Mouse (Mus musculus) ES-E14 (cell line): ENCODE data around the gene Etv2. TPM values are rescaled to one million over a fixed set of nuclear protein-coding genes. Genes with fewer than 3 reads are reported as not detected.

Experiments
- DNase-seq: peaks from one replicate; pipeline ENCODE4 v3.0.0-alpha.2; 2013; ENCODE audit warnings: low read depth, low spot score
- H3K27ac ChIP-seq: 2 replicates; pipeline ENCODE4 v1.5.1; 2012; ENCODE audit warnings: low read depth, mild to moderate bottlenecking, low read length, moderate library complexity, mixed read lengths; ENCODE audit not compliant: poor library complexity, insufficient read depth, severe bottlenecking
- H3K36me3 ChIP-seq: 2 replicates; pipeline ENCODE4 v1.6.1; 2012; ENCODE audit warnings: mild to moderate bottlenecking, low read length, moderate library complexity, mixed read lengths; ENCODE audit not compliant: control insufficient read depth, poor library complexity, insufficient read depth, severe bottlenecking
- H3K4me1 ChIP-seq, 2 experiments: fragments of 150-350 bp in 1 of 2; sonication (generic) in 1 of 2; 2 replicates each; pipeline ENCODE4 v1.6.1; 2012; ENCODE audit warnings: low read length in 2 of 2, mild to moderate bottlenecking in 1 of 2, mixed read lengths in 1 of 2; ENCODE audit not compliant: control insufficient read depth in 2 of 2, insufficient read depth in 2 of 2, poor library complexity in 1 of 2
- H3K4me3 ChIP-seq, 2 experiments: fragments of 150-350 bp in 1 of 2; sonication (generic) in 1 of 2; 2 replicates each; pipeline ENCODE4 v1.5.1; 2012; ENCODE audit warnings: low read length in 2 of 2, low read depth in 1 of 2, mild to moderate bottlenecking in 1 of 2, mixed read lengths in 1 of 2; ENCODE audit not compliant: insufficient read depth in 1 of 2, poor library complexity in 1 of 2, severe bottlenecking in 1 of 2
- H3K9ac ChIP-seq: 2 replicates; pipeline ENCODE4 v1.6.1; 2012; ENCODE audit warnings: low read depth, mild to moderate bottlenecking, low read length, mixed read lengths; ENCODE audit not compliant: poor library complexity, insufficient read depth, severe bottlenecking
- H3K9me3 ChIP-seq: fragments of 150-350 bp; sonication (generic); 2 replicates; pipeline ENCODE4 v1.6.1; 2012; ENCODE audit warnings: low read depth, mild to moderate bottlenecking, low read length; ENCODE audit not compliant: control insufficient read depth, insufficient read depth
- CHD2 ChIP-seq: IDR thresholded peaks from 2 replicates; pipeline ENCODE4 v1.6.1; 2014; ENCODE audit warnings: mild to moderate bottlenecking, low read depth, low read length, inconsistent platforms
- HCFC1 ChIP-seq: IDR thresholded peaks from 2 replicates; pipeline ENCODE4 v1.6.1; 2012; ENCODE audit warnings: low read length, inconsistent platforms, borderline replicate concordance; ENCODE audit not compliant: insufficient read depth
- MAFK ChIP-seq: IDR thresholded peaks from 2 replicates; pipeline ENCODE4 v1.6.1; 2014; ENCODE audit warnings: mild to moderate bottlenecking, low read depth, low read length, inconsistent platforms; ENCODE audit not compliant: insufficient read depth
- ZC3H11A ChIP-seq: IDR thresholded peaks from 2 replicates; pipeline ENCODE4 v1.6.1; 2012; ENCODE audit warnings: low read depth, mild to moderate bottlenecking, inconsistent platforms, low read length, borderline replicate concordance
- ZNF384 ChIP-seq: IDR thresholded peaks from 2 replicates; pipeline ENCODE4 v1.6.1; 2012; ENCODE audit warnings: low read depth, low read length, inconsistent platforms
- in situ Hi-C, 2 experiments: fragments of 600-800 bp; cut with MboI; formaldehyde crosslinking; loops; one replicate each; pipeline ENCODE4 v1.15.1; 2025; ENCODE audit warnings: low sequenced_read_pairs in 2 of 2, inconsistent platforms in 1 of 2; ENCODE audit not compliant: unreplicated experiment in 2 of 2
- total RNA-seq: library from RNA; depleted of rRNA; stranded (reverse); fragments of 300-350 nt; gene quantifications from 2 replicates; pipeline ENCODE4 v1.2.3, GENCODE M21; 2012

Gene Etv2
- total RNA-seq, 1 experiment: 2.1 TPM

DNA sequence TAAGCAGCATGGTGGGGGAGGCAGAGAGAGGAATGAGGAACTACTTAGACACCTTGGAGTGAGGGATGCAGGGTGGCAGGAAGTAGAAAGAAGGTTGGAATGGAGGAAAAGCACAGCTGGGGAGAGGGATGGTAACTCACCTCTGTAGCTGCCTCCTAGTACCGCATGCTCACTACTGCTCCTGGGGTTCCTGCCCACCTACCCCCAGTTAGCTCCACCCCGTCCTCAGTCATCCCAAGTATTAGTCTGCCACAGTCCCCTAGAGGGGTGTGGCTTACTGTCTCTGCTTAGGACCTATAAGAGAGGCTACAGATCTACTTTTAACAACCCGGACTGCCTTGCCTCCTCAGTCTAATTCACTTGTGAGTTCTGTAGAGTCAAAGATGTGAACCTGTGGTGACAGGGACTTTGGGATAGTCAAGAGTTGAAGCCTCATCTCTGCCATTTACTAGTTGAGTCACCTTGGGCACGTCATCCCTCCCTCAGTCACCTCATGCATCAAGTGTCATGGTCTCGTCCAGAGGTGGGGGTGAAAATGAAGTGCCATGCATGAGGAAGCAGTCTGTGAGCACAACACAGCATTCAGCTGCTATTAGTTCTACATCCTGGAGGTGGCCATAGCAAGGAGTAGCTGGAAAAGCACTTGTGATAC is 42.8 kb downstream of the Etv2 start:
- TF ChIP-seq ZC3H11A (no peak), CHD2 (no peak), MAFK (no peak), HCFC1 (no peak), ZNF384 (no peak)
- Histone ChIP-seq H3K36me3 (no peaks in the 10 kb centered on the region), H3K4me3 (0 out of 4 replicates have a peak overlapping the region, but pooled peaks of 1 of the 2 experiments have one; percentile 10), H3K4me1 (peaks cover 0 to 24% of the 10 kb centered on the region in 2 experiments; a peak in 3 of 4 replicates), H3K27ac (no peak overlapping the region), H3K9ac (no peak overlapping the region), H3K9me3 (no peaks in the 10 kb centered on the region)
- DNase-seq: no peak
- in situ Hi-C loops: no loop called here

GRCm38 (mm10) chr7:30591605-30591951 is 44.1 kb downstream of the Etv2 start:
- Histone ChIP-seq H3K36me3 (peaks cover 3% of the 10 kb centered on the region), H3K4me3 (no peak overlapping the region), H3K9ac (peak overlapping the region; percentile 17; the same call in 1 of the 2 replicates), H3K4me1 (peaks cover 4 to 30% of the 10 kb centered on the region in 2 experiments), H3K9me3 (no peaks in the 10 kb centered on the region), H3K27ac (no peak overlapping the region)
- in situ Hi-C loops: no loop called here
- TF ChIP-seq MAFK: no peak
- TF ChIP-seq HCFC1: no peak
- TF ChIP-seq ZC3H11A: no peak
- TF ChIP-seq ZNF384: no peak
- no peak for TF ChIP-seq CHD2
- DNase-seq: no peak

DNA sequence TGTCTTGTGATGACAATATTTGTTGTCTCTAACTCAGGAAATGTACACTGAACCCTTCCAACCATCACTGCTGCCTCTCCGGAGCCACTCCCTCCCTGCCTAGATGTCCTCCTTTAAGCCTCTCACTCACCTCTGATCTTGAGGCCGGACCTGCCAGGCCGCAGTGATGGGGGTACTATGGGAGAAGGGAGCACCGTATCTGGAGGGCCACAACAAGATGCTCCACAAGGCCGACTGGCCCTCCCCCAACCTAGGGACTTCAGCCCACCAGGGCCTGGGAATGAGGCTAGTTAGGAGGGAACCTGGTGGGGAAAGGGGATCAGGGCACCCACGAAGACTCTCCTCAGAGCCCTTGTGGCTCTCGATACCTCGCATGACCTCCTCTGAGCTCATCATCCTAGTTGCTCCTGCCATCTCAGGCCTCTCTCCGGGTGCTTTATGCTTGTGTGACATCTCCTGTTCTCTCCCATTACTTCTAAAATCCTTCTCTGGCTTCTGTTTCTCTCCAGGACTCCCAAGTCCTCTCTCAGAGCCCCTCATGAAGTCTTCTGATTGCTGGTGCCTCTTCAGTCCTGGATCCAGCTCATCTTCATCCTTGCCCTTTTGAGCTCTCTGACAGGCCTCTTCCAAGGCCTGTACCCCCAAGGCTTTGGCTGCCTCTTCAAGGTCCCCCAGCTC is 44.6 kb downstream of the Etv2 start:
- Histone ChIP-seq H3K36me3 (peaks cover 8% of the 10 kb centered on the region), H3K27ac (no peak overlapping the region), H3K9ac (0 out of 2 replicates have a peak overlapping the region, but pooled peaks have one; percentile 10), H3K4me3 (no peak overlapping the region), H3K4me1 (peaks cover 4 to 30% of the 10 kb centered on the region in 2 experiments), H3K9me3 (no peaks in the 10 kb centered on the region)
- in situ Hi-C loops: no loop called here
- DNase-seq: no peak
- TF ChIP-seq HCFC1: no peak
- TF ChIP-seq ZNF384: no peak
- TF ChIP-seq MAFK: no peak
- TF ChIP-seq ZC3H11A: no peak
- TF ChIP-seq CHD2: no peak

GRCm38 (mm10) chr7:30589435-30590301 is 46.0 kb downstream of the Etv2 start:
- in situ Hi-C loops: no loop called here
- Histone ChIP-seq H3K36me3 (peaks cover 22% of the 10 kb centered on the region), H3K27ac (peak overlapping the region; percentile 65), H3K9me3 (no peaks in the 10 kb centered on the region), H3K9ac (peak overlapping the region; percentile 80), H3K4me3 (peak overlapping the region; percentile 82 to 98), H3K4me1 (peaks cover 4 to 32% of the 10 kb centered on the region in 2 experiments)
- no peak for TF ChIP-seq HCFC1
- no peak for TF ChIP-seq CHD2
- TF ChIP-seq ZC3H11A: peak; percentile 72; the same call in 1 of the 2 replicates
- TF ChIP-seq MAFK: no peak
- TF ChIP-seq ZNF384: no peak
- peak; percentile 88 for DNase-seq
